Mouse (Mus musculus): ENCODE data around the gene Tifab. TPM values are rescaled to one million over a fixed set of nuclear protein-coding genes. Genes with fewer than 3 reads are reported as not detected.

Tifab gene
- total RNA-seq, 1 experiment, result 0.13 TPM

- Histone ChIP-seq H3K36me3 (ENCODE audit: control insufficient read depth, insufficient read depth, low read length, poor library complexity, severe bottlenecking) (no peaks in the 10 kb centered on the region), H3K27ac (ENCODE audit: insufficient read depth, low read depth, low read length, poor library complexity, severe bottlenecking) (peak overlapping the region; percentile 97), H3K9ac (ENCODE audit: insufficient read depth, low read depth, low read length, poor library complexity, severe bottlenecking) (no peak overlapping the region), H3K9me3 (ENCODE audit: control insufficient read depth, insufficient read depth, low read depth, low read length) (no peaks in the 10 kb centered on the region), H3K4me3 (ENCODE audit: insufficient read depth in 1 of 2, low read depth in 1 of 2, low read length in 2 of 2, poor library complexity in 1 of 2, severe bottlenecking in 1 of 2) (peak overlapping the region; percentile 15 to 28; a peak in 3 of 4 replicates), H3K4me1 (ENCODE audit: control insufficient read depth in 2 of 2, insufficient read depth in 2 of 2, low read length in 2 of 2, poor library complexity in 1 of 2) (peaks cover 11 to 20% of the 10 kb centered on the region in 2 experiments)
- TF ChIP-seq ZC3H11A (IDR thresholded peaks at IDR 0.05; ENCODE audit: borderline replicate concordance, low read depth, low read length), result no peak
- TF ChIP-seq CHD2 (IDR thresholded peaks at IDR 0.05; ENCODE audit: low read depth, low read length), result no peak
- TF ChIP-seq MAFK (IDR thresholded peaks at IDR 0.05; ENCODE audit: insufficient read depth, low read depth, low read length), result no peak
- no peak for TF ChIP-seq ZNF384 (IDR thresholded peaks at IDR 0.05; ENCODE audit: low read depth, low read length)
- TF ChIP-seq HCFC1 (IDR thresholded peaks at IDR 0.05; ENCODE audit: borderline replicate concordance, insufficient read depth, low read length), result no peak
- in situ Hi-C loops (cut with MboI; ENCODE audit: low sequenced_read_pairs in 2 of 2, unreplicated experiment in 2 of 2), result no loop called here
- DNase-seq (ENCODE audit: low read depth, low spot score), result peak; percentile 92
Observed at GRCm38 (mm10) chr13:56143151-56143513, 35.6 kb downstream of the Tifab start.

DNA sequence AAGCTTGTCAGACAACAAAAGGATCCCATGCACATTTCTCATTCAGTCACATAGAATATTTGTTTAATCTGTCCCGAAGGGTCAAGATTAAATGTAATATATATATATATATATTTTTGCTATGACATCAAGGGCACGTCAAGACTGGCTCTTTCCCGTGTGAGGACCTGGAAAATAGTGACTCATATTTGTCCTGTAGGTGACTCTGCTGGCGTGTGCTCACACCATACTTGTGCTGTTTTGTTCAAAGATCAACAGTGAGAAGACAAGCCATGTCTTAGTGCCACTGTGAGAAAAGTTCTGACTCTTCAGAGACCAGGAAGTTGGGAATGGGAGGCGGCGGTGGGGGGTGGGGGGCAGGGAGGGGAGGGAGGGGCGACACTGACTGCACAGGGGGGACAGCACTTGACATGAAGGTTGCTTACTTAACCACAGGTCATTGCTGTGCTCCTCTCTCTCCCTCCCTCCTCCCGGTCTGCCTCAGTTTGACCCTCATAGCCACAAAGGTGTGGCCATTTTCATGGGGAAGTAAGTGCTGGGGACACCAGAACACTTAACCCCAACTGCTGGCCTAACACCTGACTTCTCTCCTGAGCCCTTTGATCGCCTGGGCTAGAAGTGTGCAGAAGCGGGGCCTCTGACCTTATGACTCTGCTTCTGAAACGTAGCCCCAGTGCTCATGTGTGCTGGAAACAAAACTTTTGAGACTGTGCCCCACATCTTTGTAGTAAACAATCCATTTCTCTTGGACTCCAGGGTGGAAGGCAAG, 36.1 kb downstream of the Tifab start:
- H3K36me3 ChIP-seq (ENCODE audit: control insufficient read depth, insufficient read depth, low read length, poor library complexity, severe bottlenecking), result no peaks in the 10 kb centered on the region
- peak overlapping the region; percentile 15 to 28; a peak in 3 of 4 replicates for H3K4me3 ChIP-seq (ENCODE audit: insufficient read depth in 1 of 2, low read depth in 1 of 2, low read length in 2 of 2, poor library complexity in 1 of 2, severe bottlenecking in 1 of 2)
- no peaks in the 10 kb centered on the region for H3K9me3 ChIP-seq (ENCODE audit: control insufficient read depth, insufficient read depth, low read depth, low read length)
- in situ Hi-C loops (cut with MboI; ENCODE audit: low sequenced_read_pairs in 2 of 2, unreplicated experiment in 2 of 2), result no loop called here
- H3K4me1 ChIP-seq (ENCODE audit: control insufficient read depth in 2 of 2, insufficient read depth in 2 of 2, low read length in 2 of 2, poor library complexity in 1 of 2), result peaks cover 11 to 20% of the 10 kb centered on the region in 2 experiments
- no peak for TF ChIP-seq HCFC1 (IDR thresholded peaks at IDR 0.05; ENCODE audit: borderline replicate concordance, insufficient read depth, low read length)
- no peak for TF ChIP-seq MAFK (IDR thresholded peaks at IDR 0.05; ENCODE audit: insufficient read depth, low read depth, low read length)
- TF ChIP-seq ZNF384 (IDR thresholded peaks at IDR 0.05; ENCODE audit: low read depth, low read length), result no peak
- no peak for TF ChIP-seq CHD2 (IDR thresholded peaks at IDR 0.05; ENCODE audit: low read depth, low read length)
- no peak for TF ChIP-seq ZC3H11A (IDR thresholded peaks at IDR 0.05; ENCODE audit: borderline replicate concordance, low read depth, low read length)
- peak overlapping the region; percentile 97 for H3K27ac ChIP-seq (ENCODE audit: insufficient read depth, low read depth, low read length, poor library complexity, severe bottlenecking)
- H3K9ac ChIP-seq (ENCODE audit: insufficient read depth, low read depth, low read length, poor library complexity, severe bottlenecking), result peak overlapping the region; percentile 37; the same call in 1 of the 2 replicates
- peak; percentile 43 for DNase-seq (ENCODE audit: low read depth, low spot score)

GRCm38 (mm10) chr13:56139167-56139751, 39.4 kb downstream of the Tifab start:
- DNase-seq (ENCODE audit: low read depth, low spot score), result no peak
- no peak overlapping the region for H3K9ac ChIP-seq (ENCODE audit: insufficient read depth, low read depth, low read length, poor library complexity, severe bottlenecking)
- H3K36me3 ChIP-seq (ENCODE audit: control insufficient read depth, insufficient read depth, low read length, poor library complexity, severe bottlenecking), result no peaks in the 10 kb centered on the region
- H3K4me3 ChIP-seq (ENCODE audit: insufficient read depth in 1 of 2, low read depth in 1 of 2, low read length in 2 of 2, poor library complexity in 1 of 2, severe bottlenecking in 1 of 2), result no peak overlapping the region
- in situ Hi-C loops (cut with MboI; ENCODE audit: low sequenced_read_pairs in 2 of 2, unreplicated experiment in 2 of 2), result no loop called here
- peaks cover 11% of the 10 kb centered on the region in 2 experiments for H3K4me1 ChIP-seq (ENCODE audit: control insufficient read depth in 2 of 2, insufficient read depth in 2 of 2, low read length in 2 of 2, poor library complexity in 1 of 2)
- no peak overlapping the region for H3K27ac ChIP-seq (ENCODE audit: insufficient read depth, low read depth, low read length, poor library complexity, severe bottlenecking)
- H3K9me3 ChIP-seq (ENCODE audit: control insufficient read depth, insufficient read depth, low read depth, low read length), result no peaks in the 10 kb centered on the region
- no peak for TF ChIP-seq MAFK (IDR thresholded peaks at IDR 0.05; ENCODE audit: insufficient read depth, low read depth, low read length)
- TF ChIP-seq ZNF384 (IDR thresholded peaks at IDR 0.05; ENCODE audit: low read depth, low read length), result no peak
- TF ChIP-seq ZC3H11A (IDR thresholded peaks at IDR 0.05; ENCODE audit: borderline replicate concordance, low read depth, low read length), result no peak
- TF ChIP-seq CHD2 (IDR thresholded peaks at IDR 0.05; ENCODE audit: low read depth, low read length), result no peak
- no peak for TF ChIP-seq HCFC1 (IDR thresholded peaks at IDR 0.05; ENCODE audit: borderline replicate concordance, insufficient read depth, low read length)

DNA sequence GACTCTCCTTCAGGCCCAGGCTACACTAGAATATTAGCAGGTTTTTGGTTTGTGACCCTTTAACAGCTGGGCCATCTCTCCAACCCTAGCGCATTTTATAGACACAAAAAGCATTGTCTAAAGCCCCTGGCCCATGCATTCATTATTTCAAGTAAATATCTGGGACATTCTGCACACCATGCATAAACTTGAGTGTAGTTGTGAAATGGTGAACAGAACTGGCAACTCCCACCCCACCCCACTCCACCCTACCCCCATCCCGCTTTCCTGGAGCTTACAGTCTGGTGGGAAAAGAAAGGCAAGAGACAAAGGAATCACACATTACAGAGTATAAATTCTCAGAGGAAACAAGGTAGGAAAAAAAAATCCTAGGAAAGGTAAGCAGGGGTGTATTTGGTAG, 42.5 kb downstream of the Tifab start, which contains the start of gene H2afy:
Gene H2afy (minus strand): TSS at position 162 of the 400 bp plus-strand sequence.
- H3K4me1 ChIP-seq (ENCODE audit: control insufficient read depth in 2 of 2, insufficient read depth in 2 of 2, low read length in 2 of 2, poor library complexity in 1 of 2), result peaks cover 9 to 10% of the 10 kb centered on the region in 2 experiments; a peak in 3 of 4 replicates

More for the DNA sequence above, 42.5 kb downstream of the Tifab start, which contains the start of gene H2afy:
- TF ChIP-seq ZC3H11A (IDR thresholded peaks at IDR 0.05; ENCODE audit: borderline replicate concordance, low read depth, low read length) (no peak), CHD2 (IDR thresholded peaks at IDR 0.05; ENCODE audit: low read depth, low read length) (no peak), HCFC1 (IDR thresholded peaks at IDR 0.05; ENCODE audit: borderline replicate concordance, insufficient read depth, low read length) (no peak), MAFK (IDR thresholded peaks at IDR 0.05; ENCODE audit: insufficient read depth, low read depth, low read length) (no peak), ZNF384 (IDR thresholded peaks at IDR 0.05; ENCODE audit: low read depth, low read length) (no peak)
- in situ Hi-C loops (cut with MboI; ENCODE audit: low sequenced_read_pairs in 2 of 2, unreplicated experiment in 2 of 2), result no loop called here
- H3K36me3 ChIP-seq (ENCODE audit: control insufficient read depth, insufficient read depth, low read length, poor library complexity, severe bottlenecking), result peaks cover 2% of the 10 kb centered on the region; the same call in 1 of the 2 replicates
- peak within 1 kb of the TSS; percentile 54; the same call in 1 of the 2 replicates for H3K27ac ChIP-seq (ENCODE audit: insufficient read depth, low read depth, low read length, poor library complexity, severe bottlenecking)
- peak within 1 kb of the TSS; percentile 77 to 91 for H3K4me3 ChIP-seq (ENCODE audit: insufficient read depth in 1 of 2, low read depth in 1 of 2, low read length in 2 of 2, poor library complexity in 1 of 2, severe bottlenecking in 1 of 2)
- H3K9ac ChIP-seq (ENCODE audit: insufficient read depth, low read depth, low read length, poor library complexity, severe bottlenecking), result peak within 1 kb of the TSS; percentile 91
- DNase-seq (ENCODE audit: low read depth, low spot score), result no peak
- no peaks in the 10 kb centered on the region for H3K9me3 ChIP-seq (ENCODE audit: control insufficient read depth, insufficient read depth, low read depth, low read length)

Measured in ES-E14 (cell line).